Mouse (Mus musculus) liver, postnatal 0 days (tissue): Measurements from ENCODE around the gene Inca1.

Experiments
- CTCF ChIP-seq: sonication (generic); IDR thresholded peaks from 2 replicates; pipeline ENCODE4 v1.5.1; 2016; ENCODE audit warnings: antibody characterized with exemption, low read depth
- EP300 ChIP-seq: IDR thresholded peaks from 2 replicates; pipeline ENCODE4 v1.6.1; 2016; ENCODE audit warnings: antibody characterized with exemption, low read depth, mild to moderate bottlenecking

DNA sequence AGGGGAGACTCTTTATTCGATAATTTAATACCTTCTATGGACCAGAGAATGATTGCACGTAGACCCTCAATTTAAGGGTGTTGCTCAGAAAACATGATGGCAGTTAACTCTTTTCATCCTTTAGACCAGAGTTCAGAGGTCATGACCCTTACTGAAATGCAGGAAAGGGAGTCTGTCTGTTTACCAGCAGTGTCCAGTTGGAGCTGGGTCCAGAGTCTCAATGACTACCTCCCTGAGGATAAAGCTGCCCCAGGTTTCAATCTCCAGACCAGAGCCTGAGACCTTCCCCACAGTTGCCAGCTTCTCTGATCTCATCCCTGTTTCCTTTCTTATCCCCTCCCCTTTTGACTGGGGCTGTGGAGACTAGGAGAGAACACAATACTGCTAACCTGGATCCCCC is 21.4 kb downstream of the Inca1 start:
- TF ChIP-seq CTCF (no peak), EP300 (no peak)
